Mouse (Mus musculus) T-helper 1 cell (primary cell): ENCODE measurements around the gene Pcsk4.

Experiments
- in situ Hi-C: fragments of 300-600 bp; cut with MboI, MseI; formaldehyde crosslinking; loops from one replicate; pipeline ENCODE4 v1.15.1; 2025; ENCODE audit warnings: high pct_unique_total_duplicates

The Pcsk4 gene

DNA sequence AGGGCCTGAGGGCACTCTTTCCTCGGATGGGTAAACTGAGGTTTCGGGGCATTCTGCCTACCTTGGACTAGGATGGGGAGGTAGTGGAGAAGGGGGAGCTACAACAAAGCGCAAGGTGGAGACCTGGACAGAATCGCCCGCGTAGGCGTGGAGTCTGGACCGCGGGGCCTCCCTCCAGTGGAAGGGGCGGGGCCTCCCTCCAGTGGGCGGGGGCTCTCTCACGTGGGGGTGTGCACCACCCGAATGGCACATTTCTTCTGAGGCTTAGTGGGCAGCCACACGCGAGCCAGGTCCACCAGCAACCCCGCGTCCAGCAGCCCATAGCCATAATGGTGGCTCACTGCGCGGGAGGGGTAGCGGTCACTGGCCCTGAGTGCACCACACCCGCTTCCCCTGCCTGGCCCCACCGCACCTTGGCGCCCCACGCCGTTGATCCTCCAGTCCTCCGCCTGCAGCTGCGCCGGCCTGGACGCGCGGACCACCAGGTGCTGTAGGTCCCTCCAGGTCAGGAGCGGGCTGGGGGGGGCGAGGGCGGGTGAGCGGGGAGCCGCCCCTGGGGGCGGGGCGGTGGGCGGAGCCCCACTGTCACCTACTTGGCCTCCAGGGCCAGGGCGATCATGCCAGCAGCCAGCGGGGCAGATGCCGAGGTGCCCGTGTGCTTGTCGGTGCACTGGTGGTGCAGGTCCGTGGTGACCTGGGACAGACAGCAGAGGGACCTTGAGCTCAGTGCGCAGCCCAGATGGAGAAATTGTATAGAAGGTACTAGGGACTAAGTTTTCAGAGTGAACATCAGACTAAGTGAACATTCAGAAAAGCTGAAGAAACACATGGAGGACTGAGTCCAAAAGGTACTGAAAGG lies 5.8 kb downstream of the Pcsk4 start:
- in situ Hi-C loops, result no loop called here

DNA sequence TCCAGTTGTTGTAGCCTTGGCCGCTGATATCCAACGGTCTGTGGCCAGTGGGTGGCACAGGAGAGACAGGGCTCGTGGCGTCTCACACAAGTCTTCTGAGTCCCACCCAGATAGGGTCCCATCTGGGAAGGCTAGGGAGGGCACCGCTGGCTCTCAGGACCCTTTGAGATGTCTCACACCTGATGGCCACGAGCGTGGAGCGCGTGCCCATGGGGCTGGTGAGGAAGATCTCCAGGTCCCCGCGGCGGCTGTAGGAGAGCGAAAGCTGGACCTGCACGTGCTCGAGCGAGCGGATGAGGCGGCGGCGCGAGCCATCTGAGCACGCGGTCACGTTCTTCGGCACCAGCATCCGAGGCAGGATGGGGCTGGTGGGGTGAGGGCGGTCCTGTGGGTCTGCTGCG lies 6.5 kb downstream of the Pcsk4 start:
- in situ Hi-C loops, result no loop called here

DNA sequence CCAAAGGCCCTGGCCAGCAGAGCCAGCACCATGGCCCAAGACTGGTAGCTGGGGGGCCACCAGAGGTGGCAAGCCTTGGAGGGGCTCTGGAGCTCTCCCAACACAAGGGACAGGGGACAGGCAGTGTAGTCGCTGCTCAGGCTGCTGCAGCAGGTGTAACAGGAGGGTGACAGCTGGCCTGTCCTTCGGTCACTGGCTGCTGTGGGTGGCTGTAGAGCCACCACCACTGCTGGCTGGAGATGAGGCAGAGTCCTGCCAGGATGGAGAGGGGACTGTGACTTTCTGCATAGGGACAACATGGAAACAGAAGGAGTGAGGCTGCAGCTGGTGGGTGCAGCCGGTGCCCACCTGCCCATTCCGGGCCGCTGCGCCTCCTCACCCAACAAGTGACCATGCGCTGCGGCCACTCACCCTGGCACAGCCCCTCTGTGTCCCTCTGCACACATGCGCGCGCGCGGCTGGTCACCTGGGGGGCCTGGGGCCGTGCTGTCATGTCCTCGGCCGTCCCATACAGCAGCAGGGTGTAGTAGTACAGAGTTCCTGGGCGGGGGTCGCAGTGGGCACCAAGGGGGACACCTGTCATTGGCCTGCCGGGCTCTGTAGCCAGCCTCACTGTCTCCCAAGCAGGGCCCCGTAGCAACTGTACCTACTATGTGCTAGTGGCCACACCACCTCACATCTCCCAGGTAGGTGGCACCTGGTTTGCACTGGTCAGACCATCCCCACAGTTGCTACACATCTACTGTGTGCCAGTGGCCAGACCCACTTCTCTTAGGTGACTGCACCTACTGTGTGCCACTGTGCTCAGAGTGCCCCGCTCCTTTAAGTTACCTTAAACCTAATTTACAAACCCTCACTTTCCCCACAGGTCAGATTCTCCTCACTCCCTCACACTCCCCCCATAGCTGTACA lies 7.4 kb downstream of the Pcsk4 start:
- in situ Hi-C loops, result no loop called here

DNA sequence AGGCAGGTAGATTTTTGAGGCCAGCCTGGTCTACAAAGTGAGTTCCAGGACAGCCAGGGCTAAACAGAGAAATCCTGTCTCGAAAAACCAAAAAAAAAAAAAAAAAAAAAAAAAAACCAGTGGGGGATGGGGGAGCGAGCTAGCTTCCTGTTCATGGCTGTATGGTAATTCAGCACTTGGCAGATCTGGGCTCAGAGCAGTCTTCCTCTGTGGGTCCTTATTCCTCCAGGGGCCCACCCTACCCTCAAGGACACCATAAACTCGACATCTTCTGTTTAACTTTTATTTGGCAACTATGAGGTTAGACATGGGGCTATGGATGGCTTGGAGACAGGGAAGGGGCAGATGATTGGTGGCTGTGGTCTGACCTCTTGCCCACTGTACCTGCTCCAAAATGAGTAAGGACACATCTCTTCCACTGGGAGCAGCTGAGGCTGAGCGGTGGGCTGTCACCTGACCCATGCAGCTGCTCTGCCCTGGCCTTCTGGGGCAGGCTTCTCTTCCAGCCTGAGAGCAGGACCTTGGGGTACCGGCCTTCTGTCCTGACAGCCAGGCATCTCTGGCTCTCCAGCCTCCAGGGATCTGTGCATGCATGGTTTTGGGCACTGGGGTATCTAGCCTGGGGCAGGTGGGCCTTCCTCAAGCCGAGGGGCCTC lies 8.2 kb downstream of the Pcsk4 start:
- in situ Hi-C loops, result no loop called here

DNA sequence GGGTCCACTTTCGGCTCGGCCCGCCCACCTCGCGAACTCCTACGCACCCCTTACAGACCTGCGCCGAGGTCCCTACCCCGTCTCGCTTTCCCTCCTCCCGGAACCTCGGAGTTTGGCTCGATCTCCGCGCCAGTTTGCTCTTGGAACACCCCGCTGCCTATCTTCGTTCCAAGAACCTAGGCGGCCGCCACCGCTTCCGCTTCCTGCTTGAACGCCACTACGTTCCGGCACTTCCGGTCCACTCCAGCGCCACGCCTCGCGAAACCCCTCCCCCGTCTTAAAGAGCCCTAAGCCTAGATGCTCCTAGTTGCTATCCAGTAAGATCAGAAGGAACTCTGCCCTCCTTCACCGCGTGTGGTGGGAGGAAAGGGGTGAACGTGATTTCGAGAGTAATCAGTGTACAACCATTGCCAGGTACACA lies 8.9 kb downstream of the Pcsk4 start, which contains the start of gene 2310011J03Rik:
Gene 2310011J03Rik (minus strand): TSS at position 198 of the 421 bp plus-strand sequence.
- in situ Hi-C loops, result no loop called here

DNA sequence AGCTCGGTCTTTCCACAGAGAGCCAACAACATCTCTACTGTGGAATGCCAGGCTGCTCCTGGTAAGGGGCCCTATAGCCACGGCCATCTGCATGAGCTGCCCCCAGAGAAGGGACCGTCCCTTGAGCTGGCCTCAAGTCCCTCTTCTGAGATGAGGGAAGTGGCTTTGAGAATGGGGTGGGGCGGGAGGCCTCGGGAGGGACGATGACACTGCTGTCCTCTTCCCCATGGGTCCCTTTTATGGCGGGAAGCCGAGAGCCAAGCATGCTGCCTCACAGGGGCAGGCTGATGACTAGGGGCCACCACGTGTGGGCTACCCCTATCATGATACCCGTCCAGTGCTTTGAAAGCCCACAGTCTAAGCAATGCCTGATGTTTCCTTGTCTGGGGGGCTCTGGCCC lies 12.3 kb downstream of the Pcsk4 start:
- in situ Hi-C loops, result no loop called here

DNA sequence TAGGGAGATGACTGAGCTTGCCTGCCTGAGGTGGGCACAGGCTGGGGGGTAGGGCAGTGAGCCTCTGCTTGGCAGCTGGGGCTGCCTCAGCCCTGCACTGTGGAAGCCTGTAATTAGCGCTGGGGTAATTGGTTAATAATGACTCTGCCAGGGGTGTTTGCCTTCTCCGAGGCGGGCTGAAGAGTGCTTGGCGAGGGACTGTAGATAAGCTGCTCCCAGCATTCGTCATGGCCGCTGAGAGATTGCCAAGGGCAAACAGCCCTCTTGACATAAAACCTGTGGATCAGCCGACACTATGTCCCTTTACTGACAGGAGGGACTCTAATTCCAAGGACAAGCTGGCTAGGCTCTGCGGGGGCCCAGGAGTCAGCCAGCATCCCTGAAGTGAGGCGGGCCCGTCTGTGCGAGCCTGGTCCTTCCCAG lies 12.9 kb downstream of the Pcsk4 start:
- in situ Hi-C loops, result no loop called here

DNA sequence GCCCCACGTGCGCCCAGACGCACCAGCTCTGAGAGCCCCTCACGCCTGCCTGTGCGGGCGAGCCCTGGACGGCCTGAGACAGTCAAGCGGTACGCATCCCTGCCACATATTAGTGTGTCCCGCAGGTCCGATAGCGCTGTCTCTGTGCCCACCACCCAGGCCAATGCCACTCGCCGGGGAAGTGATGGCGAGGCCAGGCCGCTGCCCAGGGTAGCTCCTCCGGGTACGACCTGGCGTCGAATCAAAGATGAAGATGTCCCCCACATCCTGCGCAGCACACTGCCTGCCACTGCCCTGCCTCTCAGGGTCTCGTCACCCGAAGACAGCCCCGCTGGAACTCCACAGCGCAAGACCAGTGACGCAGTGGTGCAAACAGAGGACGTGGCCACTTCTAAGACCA lies 14.0 kb downstream of the Pcsk4 start:
- in situ Hi-C loops, result no loop called here

DNA sequence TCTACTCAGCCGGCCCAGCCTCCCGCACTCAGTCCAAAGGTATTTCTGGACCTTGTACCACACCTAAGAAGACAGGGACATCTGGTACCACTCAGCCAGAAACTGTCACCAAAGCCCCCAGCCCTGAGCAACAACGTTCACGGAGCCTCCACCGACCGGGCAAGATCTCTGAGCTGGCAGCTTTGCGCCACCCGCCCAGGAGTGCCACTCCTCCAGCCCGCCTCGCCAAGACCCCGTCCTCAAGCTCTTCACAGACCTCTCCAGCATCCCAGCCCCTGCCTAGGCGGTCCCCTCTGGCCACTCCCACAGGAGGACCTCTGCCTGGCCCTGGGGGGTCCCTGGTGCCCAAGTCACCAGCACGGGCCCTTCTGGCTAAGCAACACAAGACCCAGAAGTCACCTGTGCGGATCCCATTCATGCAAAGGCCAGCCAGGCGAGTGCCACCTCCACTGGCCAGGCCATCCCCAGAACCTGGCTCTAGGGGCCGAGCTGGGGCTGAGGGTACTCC lies 14.8 kb downstream of the Pcsk4 start:
- in situ Hi-C loops, result no loop called here

DNA sequence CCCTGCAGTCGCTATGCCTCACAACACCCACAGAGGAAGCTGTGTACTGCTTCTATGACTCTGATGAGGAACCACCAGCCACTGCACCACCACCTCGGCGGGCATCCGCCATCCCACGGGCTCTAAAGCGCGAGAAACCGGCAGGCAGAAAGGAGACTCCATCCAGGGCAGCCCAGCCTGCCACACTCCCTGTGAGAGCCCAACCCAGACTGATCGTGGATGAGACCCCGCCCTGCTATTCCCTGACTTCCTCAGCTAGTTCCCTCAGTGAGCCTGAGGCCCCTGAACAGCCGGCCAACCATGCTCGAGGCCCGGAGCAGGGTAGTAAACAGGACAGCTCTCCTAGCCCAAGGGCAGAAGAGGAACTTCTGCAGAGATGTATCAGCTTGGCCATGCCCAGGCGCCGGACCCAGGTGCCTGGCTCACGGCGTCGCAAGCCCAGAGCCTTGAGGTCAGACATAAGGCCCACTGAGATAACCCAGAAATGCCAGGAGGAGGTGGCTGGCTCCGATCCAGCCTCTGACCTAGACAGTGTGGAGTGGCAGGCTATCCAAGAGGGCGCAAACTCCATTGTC lies 15.6 kb downstream of the Pcsk4 start:
- in situ Hi-C loops, result no loop called here

DNA sequence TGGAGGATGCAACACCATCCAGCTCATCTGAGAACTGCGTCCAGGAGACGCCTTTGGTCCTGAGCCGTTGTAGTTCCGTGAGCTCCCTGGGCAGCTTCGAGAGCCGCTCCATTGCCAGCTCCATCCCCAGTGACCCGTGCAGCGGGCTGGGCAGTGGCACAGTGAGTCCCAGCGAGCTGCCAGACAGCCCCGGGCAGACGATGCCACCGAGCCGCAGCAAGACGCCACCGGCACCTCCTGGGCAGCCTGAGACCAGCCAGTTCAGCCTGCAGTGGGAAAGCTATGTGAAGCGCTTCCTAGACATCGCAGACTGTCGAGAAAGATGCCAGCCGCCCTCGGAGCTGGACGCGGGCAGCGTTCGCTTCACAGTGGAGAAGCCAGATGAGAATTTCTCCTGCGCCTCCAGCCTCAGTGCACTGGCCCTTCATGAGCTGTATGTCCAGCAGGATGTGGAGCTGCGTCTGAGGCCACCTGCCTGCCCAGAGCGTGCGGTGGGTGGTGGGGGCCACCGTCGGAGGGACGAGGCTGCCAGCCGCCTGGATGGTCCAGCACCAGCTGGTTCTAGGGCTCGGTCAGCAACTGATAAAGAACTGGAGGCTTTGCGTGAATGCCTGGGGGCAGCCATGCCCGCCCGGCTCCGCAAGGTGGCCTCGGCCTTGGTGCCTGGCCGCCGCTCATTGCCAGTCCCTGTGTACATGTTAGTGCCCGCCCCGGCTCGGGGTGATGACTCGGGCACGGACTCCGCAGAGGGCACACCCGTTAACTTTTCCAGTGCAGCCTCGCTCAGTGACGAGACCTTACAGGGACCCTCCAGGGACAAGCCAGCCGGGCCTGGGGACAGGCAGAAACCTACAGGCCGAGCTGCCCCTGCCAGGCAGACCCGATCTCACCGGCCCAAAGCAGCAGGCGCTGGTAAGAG lies 16.5 kb downstream of the Pcsk4 start:
- in situ Hi-C loops, result no loop called here

DNA sequence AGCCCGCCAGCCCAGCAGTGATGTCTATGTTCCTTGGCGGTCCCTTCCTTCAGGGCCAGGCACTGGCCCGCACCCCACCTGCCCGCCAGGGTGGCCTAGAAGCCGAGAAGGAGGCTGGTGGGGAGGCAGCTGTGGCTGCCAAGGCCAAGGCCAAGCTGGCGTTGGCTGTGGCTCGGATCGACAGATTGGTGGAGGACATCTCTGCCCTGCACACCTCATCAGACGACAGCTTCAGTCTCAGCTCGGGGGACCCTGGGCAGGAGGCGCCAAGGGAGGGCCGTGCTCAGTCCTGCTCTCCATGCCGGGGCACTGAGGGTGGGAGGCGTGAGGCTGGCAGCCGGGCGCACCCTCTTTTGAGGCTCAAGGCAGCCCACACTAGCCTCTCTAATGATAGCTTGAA lies 17.7 kb downstream of the Pcsk4 start:
- in situ Hi-C loops, result no loop called here

DNA sequence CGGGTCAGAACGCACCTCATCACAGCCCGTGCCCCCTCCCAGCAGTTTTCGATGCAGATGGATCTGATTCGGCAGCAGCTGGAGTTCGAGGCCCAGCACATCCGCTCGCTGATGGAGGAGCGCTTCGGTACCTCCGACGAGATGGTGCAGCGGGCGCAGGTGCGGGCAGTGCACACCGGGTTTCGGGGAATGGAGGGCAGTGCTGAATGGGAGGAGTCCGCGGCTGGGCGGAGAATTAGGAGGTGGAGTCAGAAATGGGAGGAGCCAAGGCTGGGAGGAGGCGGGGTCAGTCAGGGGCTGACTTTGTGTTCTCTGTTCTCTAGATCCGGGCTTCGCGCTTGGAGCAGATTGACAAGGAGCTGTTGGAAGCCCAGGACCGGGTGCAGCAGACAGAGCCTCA lies 24.4 kb downstream of the Pcsk4 start:
- in situ Hi-C loops, result no loop called here

DNA sequence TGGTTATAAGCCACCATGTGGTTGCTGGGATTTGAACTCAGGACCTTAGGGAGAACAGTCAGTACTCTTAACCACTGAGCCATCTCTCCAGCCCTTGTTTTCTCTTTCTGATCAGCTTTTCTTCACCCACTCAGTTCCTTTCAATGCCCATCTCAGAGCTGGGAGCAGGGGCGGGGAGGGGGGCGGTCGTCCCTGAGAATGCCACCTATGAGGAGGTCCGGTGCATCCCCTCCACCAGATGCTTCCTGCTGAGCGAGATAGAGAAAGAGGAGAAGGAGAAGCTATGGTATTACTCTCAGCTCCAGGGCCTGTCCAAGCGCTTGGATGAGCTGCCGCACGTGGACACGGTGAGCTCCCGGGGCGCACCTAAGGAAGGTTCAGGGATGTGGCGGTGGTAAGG lies 24.8 kb downstream of the Pcsk4 start:
- in situ Hi-C loops, result no loop called here

DNA sequence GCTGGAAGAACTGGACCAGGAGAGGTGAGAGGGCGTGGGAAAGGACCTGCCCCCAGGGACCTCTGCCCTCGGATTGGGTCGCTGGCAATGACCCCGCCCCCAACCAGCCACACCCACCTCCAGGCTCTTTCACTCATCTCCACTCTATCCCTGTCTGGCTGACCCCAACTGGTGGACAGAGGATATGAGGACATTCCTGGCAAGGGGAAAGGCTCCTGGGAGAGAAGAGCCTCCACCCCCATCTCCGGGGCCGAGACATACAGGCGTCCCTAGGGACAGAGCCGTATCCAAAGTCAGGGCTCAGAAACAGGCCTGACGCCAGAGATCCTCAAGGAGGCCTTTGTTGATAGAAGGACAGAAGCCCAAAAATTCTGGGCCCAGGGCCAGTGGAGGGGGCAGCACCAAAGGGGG lies 26.8 kb downstream of the Pcsk4 start:
- in situ Hi-C loops, result no loop called here

DNA sequence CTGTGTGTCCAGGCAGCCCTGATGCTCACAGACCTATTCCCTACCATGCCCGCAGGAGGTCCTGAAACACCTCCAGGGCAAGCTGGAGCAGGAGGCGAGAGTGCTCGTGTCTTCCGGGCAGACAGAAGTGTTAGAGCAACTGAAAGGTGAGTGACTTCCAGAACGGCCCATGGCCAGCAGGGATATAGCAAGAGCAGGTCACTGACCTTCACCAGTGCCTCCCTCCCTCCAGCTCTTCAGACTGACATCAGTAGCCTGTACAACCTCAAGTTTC lies 27.3 kb downstream of the Pcsk4 start:
- in situ Hi-C loops, result no loop called here

DNA sequence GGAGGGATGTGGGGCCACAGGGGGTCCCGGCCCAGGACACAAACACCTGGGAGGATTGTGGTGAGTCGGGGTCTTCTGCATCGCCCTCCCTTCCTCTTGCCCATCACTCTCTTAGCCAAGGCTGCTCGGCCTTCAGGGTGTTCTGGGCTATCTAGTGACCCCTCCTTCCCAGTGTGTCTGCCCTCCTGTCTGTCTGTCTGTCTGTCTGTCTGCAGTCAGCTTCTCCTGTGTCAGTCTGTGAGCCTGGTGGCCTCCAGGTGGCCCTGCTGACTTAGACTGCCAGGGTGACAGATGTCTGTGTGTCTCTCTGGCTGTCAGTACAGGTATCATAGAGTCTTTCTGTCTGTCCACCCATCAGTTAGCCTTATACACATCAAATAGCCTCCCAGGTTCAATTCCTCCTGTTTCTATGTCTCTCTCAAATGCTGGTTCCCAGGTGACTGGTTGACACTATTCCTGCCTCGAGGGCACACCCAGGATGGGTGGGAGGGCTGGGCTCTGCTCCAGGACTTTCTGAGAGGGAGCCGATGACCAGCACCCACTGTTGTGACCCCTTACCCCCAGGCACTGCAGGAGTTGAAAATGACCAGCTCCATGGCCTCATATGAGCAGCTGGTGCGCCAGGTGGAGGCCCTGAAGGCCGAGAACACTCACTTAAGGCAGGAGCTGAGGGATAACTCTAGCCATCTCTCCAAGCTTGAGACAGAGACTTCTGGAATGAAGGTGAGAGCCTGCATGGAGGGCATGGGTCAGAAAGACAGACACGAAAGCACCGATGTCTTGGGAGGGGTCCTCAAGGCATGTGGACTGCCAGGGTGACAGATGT lies 27.8 kb downstream of the Pcsk4 start:
- in situ Hi-C loops, result no loop called here

DNA sequence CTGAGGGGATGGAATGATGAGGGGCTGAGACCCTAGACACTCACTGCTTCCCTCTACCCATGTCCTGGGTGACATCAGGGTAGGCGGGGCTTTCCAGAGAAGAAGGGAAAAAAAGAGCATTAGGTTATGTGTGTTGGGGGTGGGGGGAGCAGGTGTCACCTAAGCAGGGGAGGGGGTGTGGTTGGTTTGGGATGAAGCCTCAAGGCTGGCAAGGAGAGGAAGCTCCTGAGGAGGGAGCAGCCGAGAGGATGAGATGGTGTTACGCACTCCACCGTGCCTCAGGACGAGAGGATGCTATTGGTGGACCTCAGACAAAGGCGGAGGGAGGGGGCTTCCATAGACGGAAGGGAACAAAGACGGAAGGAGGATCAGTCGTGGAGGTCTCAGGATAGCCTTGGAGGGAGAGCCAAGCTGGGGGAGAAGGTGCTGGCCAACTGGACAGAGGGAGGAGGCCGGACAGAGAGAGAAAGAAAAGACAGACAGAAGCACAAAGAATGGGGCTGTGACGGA lies 28.6 kb downstream of the Pcsk4 start:
- in situ Hi-C loops, result no loop called here

DNA sequence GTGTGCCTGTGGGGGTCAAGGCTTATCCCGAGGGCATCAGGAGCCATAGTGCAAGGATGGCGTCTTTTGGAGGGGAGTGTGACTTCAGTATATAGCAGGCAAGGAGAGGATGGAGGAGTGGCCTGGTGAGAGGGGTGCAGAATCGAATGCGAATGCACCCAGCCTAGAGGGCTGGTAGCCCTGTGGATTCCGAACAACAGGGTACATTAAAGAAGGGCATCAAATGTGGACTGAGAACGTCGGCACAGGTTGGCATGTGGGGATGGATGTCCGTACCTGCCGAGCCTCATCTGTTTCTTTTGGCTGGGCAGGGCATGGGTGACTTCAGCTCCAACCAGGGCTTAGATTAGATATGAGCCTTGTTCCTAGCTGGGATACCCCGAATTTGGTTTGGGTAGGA lies 29.5 kb downstream of the Pcsk4 start:
- in situ Hi-C loops, result no loop called here

DNA sequence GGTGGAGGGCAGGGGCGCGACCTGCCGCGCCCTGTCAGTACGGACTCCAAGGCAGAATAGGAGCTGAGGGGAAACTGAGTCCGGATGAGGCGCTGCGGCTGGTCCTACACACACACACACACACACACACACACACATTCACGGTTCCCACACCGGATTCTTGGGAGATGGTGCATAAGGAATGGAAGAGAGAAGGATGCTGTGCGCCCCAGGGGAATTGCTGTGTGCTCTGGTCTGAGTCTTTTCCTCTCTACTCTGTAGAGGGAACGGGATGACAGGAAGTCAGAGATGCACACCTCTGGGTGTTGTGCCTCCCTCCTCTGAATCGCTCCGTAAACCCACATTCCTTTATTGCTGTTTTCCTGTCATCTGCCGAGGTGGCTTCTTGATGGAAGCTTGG lies 30.0 kb downstream of the Pcsk4 start:
- in situ Hi-C loops, result no loop called here
